ENCODE assay signal across 16 mouse cellular contexts in genomic region chr16:22374898-22375297, GRCm38 (mm10).
A peak's percentile ranks its signal among the peaks of the same experiment; 100 is the strongest.
DNase-seq lines count a peak whose midpoint lies in the region; ATAC-seq and TF ChIP-seq lines count a peak whose summit lies in the region.
"Had no signal": no experiment of that assay in that cellular context is flagged by ENCODE, and none has a peak within 500 bp of the region (broad histone marks: within the 10 kb centered on the region; RNA-seq: fewer than 3 reads in every experiment).

No protein-coding gene starts in this region.

- intact Hi-C loops in left cerebral cortex, adult 2 months (cut with DNase I) = no loop called here
- intact Hi-C loops in gastrocnemius, postnatal 14 days (cut with DNase I; ENCODE audit: low total_unique reads) = no loop called here

- H3K4me3 ChIP-seq in left cerebral cortex, adult 2 months = no peak overlapping the region
- H3K4me3 ChIP-seq: forebrain, embryonic 12.5 days had no signal

- no peak overlapping the region for H3K27ac ChIP-seq in left cerebral cortex, adult 2 months
- H3K27ac ChIP-seq: forebrain, embryonic 12.5 days; macrophage had no signal

- DNase-seq in left cerebral cortex, adult 2 months (ENCODE audit: extremely low spot score in 1 of 2, low spot score in 2 of 2) = no peak
- no peak for DNase-seq in left cerebral cortex, adult 18-20 months (ENCODE audit: low spot score in 2 of 2)
- peak; percentile 41 for DNase-seq in A20 (ENCODE audit: low read depth, low spot score)
- peak; percentile 27 for DNase-seq in naive thymus-derived CD4-positive, alpha-beta T cell, adult 2 months (ENCODE audit: low read depth)
- no peak for DNase-seq in cerebellum, postnatal 4 days (ENCODE audit: low spot score in 2 of 2)
- no peak for DNase-seq in gastrocnemius, postnatal 14 days
- DNase-seq: adrenal gland, adult 8-10 months; cerebellum, adult 11 months; cerebellum, postnatal 25 days; kidney, postnatal 10 days; midbrain, embryonic 14.5 days; thymus, adult 2 months had no signal

- peak; percentile 39 for TF ChIP-seq CTCF in left cerebral cortex, adult 2 months (IDR thresholded peaks at IDR 0.05)

- ATAC-seq in CD4-positive, CD25-positive, alpha-beta regulatory T cell, adult 4 months = peak; percentile 32
- ATAC-seq: inflammation-experienced regulatory T-cells, adult 6 months had no signal

Comparison
In these comparisons a context has a peak if more than half of its experiments do, and no peak if none do; other contexts are left out.
1. DNase-seq: peak in A20 (single experiment) and naive thymus-derived CD4-positive, alpha-beta T cell, adult 2 months (single experiment); none in left cerebral cortex, adult 2 months (0 of 2), left cerebral cortex, adult 18-20 months (0 of 2), cerebellum, postnatal 4 days (0 of 2) and gastrocnemius, postnatal 14 days (single experiment).